Mouse (Mus musculus): ENCODE data around the gene Mier2. TPM values are rescaled to one million over a fixed set of nuclear protein-coding genes. Genes with fewer than 3 reads are reported as not detected.
A peak's percentile ranks its signal among the peaks of the same experiment; 100 is the strongest.

Mier2 gene
- polyA plus RNA-seq, 1 experiment: 32.1 TPM

GRCm38 (mm10) chr10:79525456-79526325, 29.3 kb downstream of the Mier2 start:
- Histone ChIP-seq H3K4me3 (ENCODE audit: insufficient read depth, low read length) (no peak overlapping the region), H3K4me1 (ENCODE audit: control insufficient read depth, insufficient read depth, low read length) (no peaks in the 10 kb centered on the region), H3K27ac (ENCODE audit: insufficient read depth, low read depth, low read length) (no peak overlapping the region)
- TF ChIP-seq POLR2A (IDR thresholded peaks at IDR 0.05; ENCODE audit: borderline replicate concordance, low read depth, low read length): no peak
- no peak for TF ChIP-seq CTCF (IDR thresholded peaks at IDR 0.05; ENCODE audit: low read depth, low read length)

GRCm38 (mm10) chr10:79524433-79524832, 30.6 kb downstream of the Mier2 start:
- H3K4me3 ChIP-seq (ENCODE audit: insufficient read depth, low read length): no peak overlapping the region
- no peaks in the 10 kb centered on the region for H3K4me1 ChIP-seq (ENCODE audit: control insufficient read depth, insufficient read depth, low read length)
- TF ChIP-seq CTCF (IDR thresholded peaks at IDR 0.05; ENCODE audit: low read depth, low read length): no peak
- TF ChIP-seq POLR2A (IDR thresholded peaks at IDR 0.05; ENCODE audit: borderline replicate concordance, low read depth, low read length): no peak
- no peak overlapping the region for H3K27ac ChIP-seq (ENCODE audit: insufficient read depth, low read depth, low read length)

GRCm38 (mm10) chr10:79506709-79507108, 48.3 kb downstream of the Mier2 start:
- Histone ChIP-seq H3K4me1 (ENCODE audit: control insufficient read depth, insufficient read depth, low read length) (peaks cover 10% of the 10 kb centered on the region), H3K4me3 (ENCODE audit: insufficient read depth, low read length) (peak overlapping the region; percentile 16), H3K27ac (ENCODE audit: insufficient read depth, low read depth, low read length) (peak overlapping the region; percentile 15; the same call in 1 of the 2 replicates)
- TF ChIP-seq POLR2A (IDR thresholded peaks at IDR 0.05; ENCODE audit: borderline replicate concordance, low read depth, low read length) (no peak), CTCF (IDR thresholded peaks at IDR 0.05; ENCODE audit: low read depth, low read length) (no peak)

- no peak overlapping the region for H3K4me3 ChIP-seq (ENCODE audit: insufficient read depth, low read length)
- TF ChIP-seq CTCF (IDR thresholded peaks at IDR 0.05; ENCODE audit: low read depth, low read length): no peak
- peaks cover 10% of the 10 kb centered on the region for H3K4me1 ChIP-seq (ENCODE audit: control insufficient read depth, insufficient read depth, low read length)
- no peak overlapping the region for H3K27ac ChIP-seq (ENCODE audit: insufficient read depth, low read depth, low read length)
Observed at GRCm38 (mm10) chr10:79502830-79503644, 52.0 kb downstream of the Mier2 start.

- H3K4me1 ChIP-seq (ENCODE audit: control insufficient read depth, insufficient read depth, low read length): no peaks in the 10 kb centered on the region
- TF ChIP-seq CTCF (IDR thresholded peaks at IDR 0.05; ENCODE audit: low read depth, low read length) (no peak), POLR2A (IDR thresholded peaks at IDR 0.05; ENCODE audit: borderline replicate concordance, low read depth, low read length) (no peak)
- no peak overlapping the region for H3K27ac ChIP-seq (ENCODE audit: insufficient read depth, low read depth, low read length)
- no peak overlapping the region for H3K4me3 ChIP-seq (ENCODE audit: insufficient read depth, low read length)
Observed at GRCm38 (mm10) chr10:79496701-79497288, 58.2 kb downstream of the Mier2 start.

- no peak overlapping the region for H3K4me3 ChIP-seq (ENCODE audit: insufficient read depth, low read length)
- H3K4me1 ChIP-seq (ENCODE audit: control insufficient read depth, insufficient read depth, low read length): no peaks in the 10 kb centered on the region
- no peak overlapping the region for H3K27ac ChIP-seq (ENCODE audit: insufficient read depth, low read depth, low read length)
- TF ChIP-seq POLR2A (IDR thresholded peaks at IDR 0.05; ENCODE audit: borderline replicate concordance, low read depth, low read length) (no peak), CTCF (IDR thresholded peaks at IDR 0.05; ENCODE audit: low read depth, low read length) (no peak)
Observed at GRCm38 (mm10) chr10:79495886-79496285, 59.1 kb downstream of the Mier2 start.

Other genes starting within 250 kb of the Mier2 start
- not detected in 2 replicates for gene Vmn2r82, start 198.7 kb downstream of the Mier2 start, polyA plus RNA-seq (2012; ENCODE audit: insufficient read depth, insufficient read length, missing spikeins)
- not detected in 2 replicates for gene Vmn2r83, start 86.5 kb downstream of the Mier2 start, polyA plus RNA-seq (2012; ENCODE audit: insufficient read depth, insufficient read length, missing spikeins)
- 16.9 and 21.1 TPM in 2 replicates for gene Plpp2, start 21.4 kb downstream of the Mier2 start, polyA plus RNA-seq (2012; ENCODE audit: insufficient read depth, insufficient read length, missing spikeins)
- not detected in 2 replicates for gene Theg, start 32.1 kb upstream of the Mier2 start, polyA plus RNA-seq (2012; ENCODE audit: insufficient read depth, insufficient read length, missing spikeins)
- 0.29 TPM in 1 of 2 replicates, not detected in the other for gene C2cd4c, start 58.8 kb upstream of the Mier2 start, polyA plus RNA-seq (2012; ENCODE audit: insufficient read depth, insufficient read length, missing spikeins)
- gene Shc2, start 82.7 kb upstream of the Mier2 start, polyA plus RNA-seq (2012; ENCODE audit: insufficient read depth, insufficient read length, missing spikeins): 0.40 and 0.71 TPM in 2 replicates
- not detected in 2 replicates for gene Odf3l2, start 90.5 kb upstream of the Mier2 start, polyA plus RNA-seq (2012; ENCODE audit: insufficient read depth, insufficient read length, missing spikeins)
- not detected in 2 replicates for gene Madcam1, start 109.4 kb upstream of the Mier2 start, polyA plus RNA-seq (2012; ENCODE audit: insufficient read depth, insufficient read length, missing spikeins)
- gene Tpgs1, start 114.2 kb upstream of the Mier2 start, polyA plus RNA-seq (2012; ENCODE audit: insufficient read depth, insufficient read length, missing spikeins): 32.7 and 36.2 TPM in 2 replicates
- gene Cdc34, start 127.0 kb upstream of the Mier2 start, polyA plus RNA-seq (2012; ENCODE audit: insufficient read depth, insufficient read length, missing spikeins): 74.9 and 77.1 TPM in 2 replicates
- 0.84 TPM in 1 of 2 replicates, not detected in the other for gene Gzmm, start 133.8 kb upstream of the Mier2 start, polyA plus RNA-seq (2012; ENCODE audit: insufficient read depth, insufficient read length, missing spikeins)
- 300 and 307 TPM in 2 replicates for gene Bsg, start 149.3 kb upstream of the Mier2 start, polyA plus RNA-seq (2012; ENCODE audit: insufficient read depth, insufficient read length, missing spikeins)
- gene Hcn2, start 161.4 kb upstream of the Mier2 start, polyA plus RNA-seq (2012; ENCODE audit: insufficient read depth, insufficient read length, missing spikeins): 0.86 and 1.3 TPM in 2 replicates
- gene Polrmt, start 191.4 kb upstream of the Mier2 start, polyA plus RNA-seq (2012; ENCODE audit: insufficient read depth, insufficient read length, missing spikeins): 18.8 and 19.8 TPM in 2 replicates
- not detected in 2 replicates for gene Fgf22, start 199.9 kb upstream of the Mier2 start, polyA plus RNA-seq (2012; ENCODE audit: insufficient read depth, insufficient read length, missing spikeins)
- gene Rnf126, start 211.8 kb upstream of the Mier2 start, polyA plus RNA-seq (2012; ENCODE audit: insufficient read depth, insufficient read length, missing spikeins): 23.3 and 27.6 TPM in 2 replicates
- 1.0 and 1.1 TPM in 2 replicates for gene Fstl3, start 222.1 kb upstream of the Mier2 start, polyA plus RNA-seq (2012; ENCODE audit: insufficient read depth, insufficient read length, missing spikeins)
- gene Prss57, start 235.8 kb upstream of the Mier2 start, polyA plus RNA-seq (2012; ENCODE audit: insufficient read depth, insufficient read length, missing spikeins): not detected in 2 replicates
- 2.9 and 3.4 TPM in 2 replicates for gene Palm, start 238.4 kb upstream of the Mier2 start, polyA plus RNA-seq (2012; ENCODE audit: insufficient read depth, insufficient read length, missing spikeins)